Mouse (Mus musculus) layer of hippocampus, adult 18-20 months (tissue): Measurements from ENCODE around the gene Mdfi. TPM values are rescaled to one million over a fixed set of nuclear protein-coding genes. Genes with fewer than 3 reads are reported as not detected.
"Not testable (repeated sequence)": the region's sequence is repeated elsewhere in the genome, so short reads cannot be mapped to it uniquely, and the experiment has no call there.

Source experiments
- DNase-seq, 2 experiments: peaks; one replicate each; pipeline ENCODE4 v3.0.0; 2022; ENCODE audit warnings: low spot score in 2 of 2
- long read RNA-seq: library from polyadenylated mRNA; stranded (forward); transcript quantifications from one replicate; pipeline ENCODE4 v2.0.0, GENCODE M21; 2021
- total RNA-seq, 2 experiments: library from RNA; stranded (reverse); gene quantifications; 2 replicates each; pipeline ENCODE4 v1.2.3; 2021

Gene Mdfi
- total RNA-seq: under 1 TPM; 0.56 to 0.57 TPM
- long read RNA-seq: 0 reads

GRCm38 (mm10) chr17:47834482-47834767, at the start of gene Mdfi:
Gene Mdfi, minus strand, starts transcription at chr17:47834691.
- DNase-seq: no peak

GRCm38 (mm10) chr17:47883099-47883498, 48.6 kb upstream of the Mdfi start:
- no peak for DNase-seq

- no peak for DNase-seq
Observed at GRCm38 (mm10) chr17:47881330-47881729, 46.8 kb upstream of the Mdfi start.

- DNase-seq: no peak
Observed at GRCm38 (mm10) chr17:47879207-47879606, 44.7 kb upstream of the Mdfi start.

- peak; percentile 72 to 76 for DNase-seq
Observed at GRCm38 (mm10) chr17:47878378-47879089, 44.0 kb upstream of the Mdfi start.

GRCm38 (mm10) chr17:47877715-47878377, 43.4 kb upstream of the Mdfi start:
- no peak for DNase-seq

- DNase-seq: no peak
Observed at GRCm38 (mm10) chr17:47876776-47877714, 42.6 kb upstream of the Mdfi start.

- DNase-seq: peak; percentile 85 to 95
Observed at GRCm38 (mm10) chr17:47873341-47873791, 38.9 kb upstream of the Mdfi start.

GRCm38 (mm10) chr17:47872311-47873011, 38.0 kb upstream of the Mdfi start:
- DNase-seq: no peak

- no peak for DNase-seq
Observed at GRCm38 (mm10) chr17:47869874-47870273, 35.4 kb upstream of the Mdfi start.

- peak in 1 of 2 experiments; percentile 51 for DNase-seq
Observed at GRCm38 (mm10) chr17:47866037-47866436, 31.5 kb upstream of the Mdfi start.

- peak; percentile 74 to 82 for DNase-seq
Observed at GRCm38 (mm10) chr17:47864496-47864895, 30.0 kb upstream of the Mdfi start.

GRCm38 (mm10) chr17:47863437-47863836, 28.9 kb upstream of the Mdfi start:
- no peak for DNase-seq

GRCm38 (mm10) chr17:47863023-47863422, 28.5 kb upstream of the Mdfi start:
- DNase-seq: no peak

GRCm38 (mm10) chr17:47855544-47855943, 21.1 kb upstream of the Mdfi start:
- no peak for DNase-seq

GRCm38 (mm10) chr17:47854908-47855307, 20.4 kb upstream of the Mdfi start:
- DNase-seq: no peak

GRCm38 (mm10) chr17:47853760-47854159, 19.3 kb upstream of the Mdfi start:
- no peak for DNase-seq

- no peak for DNase-seq
Observed at GRCm38 (mm10) chr17:47853336-47853735, 18.8 kb upstream of the Mdfi start.

- DNase-seq: not testable (repeated sequence)
Observed at GRCm38 (mm10) chr17:47851798-47852360, 17.4 kb upstream of the Mdfi start.

GRCm38 (mm10) chr17:47850639-47851314, 16.3 kb upstream of the Mdfi start:
- no peak for DNase-seq
